Mouse (Mus musculus) liver, embryonic 14.5 days (tissue): ENCODE measurements at regions not wholly inside any gene's neighbourhood (a gene's known extent, or its start where the extent isn't known, plus 50 kb on each side); places are given as distances from the start of the nearest gene placed in this dataset.

Experiments used
- CTCF ChIP-seq: IDR thresholded peaks from 2 replicates; pipeline ENCODE4 v1.5.1; 2016; ENCODE audit warnings: antibody characterized with exemption, low read depth, control low read depth
- EP300 ChIP-seq: IDR thresholded peaks from 2 replicates; pipeline ENCODE4 v1.6.1; 2016; ENCODE audit warnings: antibody characterized with exemption, low read depth

DNA sequence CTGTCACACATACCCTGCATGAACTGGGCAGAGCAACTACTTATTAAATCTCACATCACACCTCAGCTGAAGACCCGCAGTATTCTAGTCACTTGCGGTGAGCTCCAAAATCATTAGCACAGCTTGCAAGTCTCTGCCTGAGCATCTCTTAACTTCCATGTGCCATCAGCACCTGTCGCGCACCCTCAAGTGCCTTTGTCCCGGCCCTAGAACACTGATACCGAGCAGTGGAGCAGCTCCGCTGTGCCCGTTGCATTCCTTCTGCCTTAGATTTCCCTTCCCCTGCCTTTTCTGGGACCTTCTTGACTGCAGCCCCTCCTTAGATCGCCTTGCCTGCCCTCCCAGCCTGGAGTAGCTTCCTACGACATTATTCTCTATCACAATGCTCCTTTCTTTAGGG lies 1161.2 kb downstream of the 4930447A16Rik start:
- TF ChIP-seq EP300 (no peak), CTCF (no peak)
